Mouse (Mus musculus): ENCODE results near the gene Nrip1.
A peak's percentile ranks its signal among the peaks of the same experiment; 100 is the strongest.

Gene Nrip1

GRCm38 (mm10) chr16:76347719-76348421 lies 25.8 kb downstream of the Nrip1 start:
- DNase-seq (ENCODE audit: low read depth, low spot score) = no peak

- DNase-seq (ENCODE audit: low read depth, low spot score) = no peak
Measured at GRCm38 (mm10) chr16:76346371-76346770, 27.3 kb downstream of the Nrip1 start.

- peak; percentile 55 for DNase-seq (ENCODE audit: low read depth, low spot score)
Measured at GRCm38 (mm10) chr16:76344761-76345368, 28.8 kb downstream of the Nrip1 start.

- no peak for DNase-seq (ENCODE audit: low read depth, low spot score)
Measured at GRCm38 (mm10) chr16:76344030-76344429, 29.6 kb downstream of the Nrip1 start.

GRCm38 (mm10) chr16:76341636-76342035 lies 32.0 kb downstream of the Nrip1 start:
- no peak for DNase-seq (ENCODE audit: low read depth, low spot score)

- no peak for DNase-seq (ENCODE audit: low read depth, low spot score)
Measured at GRCm38 (mm10) chr16:76339256-76339655, 34.4 kb downstream of the Nrip1 start.

GRCm38 (mm10) chr16:76337351-76337750 lies 36.3 kb downstream of the Nrip1 start:
- DNase-seq (ENCODE audit: low read depth, low spot score) = no peak

- DNase-seq (ENCODE audit: low read depth, low spot score) = no peak
Measured at GRCm38 (mm10) chr16:76336932-76337331, 36.7 kb downstream of the Nrip1 start.

- no peak for DNase-seq (ENCODE audit: low read depth, low spot score)
Measured at GRCm38 (mm10) chr16:76335913-76336312, 37.7 kb downstream of the Nrip1 start.

GRCm38 (mm10) chr16:76332127-76332526 lies 41.5 kb downstream of the Nrip1 start:
- DNase-seq (ENCODE audit: low read depth, low spot score) = peak; percentile 52

- no peak for DNase-seq (ENCODE audit: low read depth, low spot score)
Measured at GRCm38 (mm10) chr16:76331231-76331630, 42.4 kb downstream of the Nrip1 start.

GRCm38 (mm10) chr16:76325315-76325710 lies 48.3 kb downstream of the Nrip1 start:
- DNase-seq (ENCODE audit: low read depth, low spot score) = no peak

GRCm38 (mm10) chr16:76324411-76325314 lies 49.0 kb downstream of the Nrip1 start:
- peak; percentile 39 for DNase-seq (ENCODE audit: low read depth, low spot score)

GRCm38 (mm10) chr16:76323594-76324307 lies 49.9 kb downstream of the Nrip1 start:
- DNase-seq (ENCODE audit: low read depth, low spot score) = peak; percentile 20

GRCm38 (mm10) chr16:76323141-76323540 lies 50.5 kb downstream of the Nrip1 start:
- no peak for DNase-seq (ENCODE audit: low read depth, low spot score)

- peak; percentile 94 for DNase-seq (ENCODE audit: low read depth, low spot score)
Measured at GRCm38 (mm10) chr16:76321527-76322165, 52.0 kb downstream of the Nrip1 start.

- no peak for DNase-seq (ENCODE audit: low read depth, low spot score)
Measured at GRCm38 (mm10) chr16:76320118-76320473, 53.5 kb downstream of the Nrip1 start.

GRCm38 (mm10) chr16:76319364-76320117 lies 54.1 kb downstream of the Nrip1 start:
- DNase-seq (ENCODE audit: low read depth, low spot score) = peak; percentile 81

- no peak for DNase-seq (ENCODE audit: low read depth, low spot score)
Measured at GRCm38 (mm10) chr16:76318331-76318922, 55.2 kb downstream of the Nrip1 start.

Data from ES-CJ7 (cell line).